Mouse (Mus musculus): ENCODE measurements around the gene Gm20671. TPM values are rescaled to one million over a fixed set of nuclear protein-coding genes. Genes with fewer than 3 reads are reported as not detected.
"Not testable (repeated sequence)": the region's sequence is repeated elsewhere in the genome, so short reads cannot be mapped to it uniquely, and the experiment has no call there.

The Gm20671 gene
- polyA plus RNA-seq, 1 experiment from 2014 or later = not detected

GRCm38 (mm10) chr5:32742149-32742548 is 84.8 kb downstream of the Gm20671 start:
- ATAC-seq (peak; percentile 8), DNase-seq (ENCODE audit: low spot score) (peak; percentile 76)
- 40% methylated on average over 9 of the region's 9 CpGs for WGBS
- TF ChIP-seq EP300 (IDR thresholded peaks at IDR 0.05) = no peak
- TF ChIP-seq CTCF (IDR thresholded peaks at IDR 0.05) = peak; percentile 67
- peak overlapping the region; percentile 57 for H3K27ac ChIP-seq (ENCODE audit: low read length)
- H3K4me2 ChIP-seq (replicated peaks; ENCODE audit: low read depth, low read length) = no peak overlapping the region
- no peak overlapping the region for H3K9ac ChIP-seq (replicated peaks; ENCODE audit: low read depth)
- no peaks in the 10 kb centered on the region for H3K27me3 ChIP-seq (replicated peaks; ENCODE audit: insufficient read depth, low read length)
- no peaks in the 10 kb centered on the region for H3K36me3 ChIP-seq (ENCODE audit: insufficient read depth, low read length)
- H3K4me3 ChIP-seq (ENCODE audit: low read depth, low read length) = no peak overlapping the region
- no peaks in the 10 kb centered on the region for H3K9me3 ChIP-seq (ENCODE audit: low read length)
- peaks cover 14% of the 10 kb centered on the region for H3K4me1 ChIP-seq (ENCODE audit: insufficient read depth, low read depth, low read length)

- H3K9me3 ChIP-seq (ENCODE audit: low read length) = not testable (repeated sequence)
Observed at GRCm38 (mm10) chr5:32741377-32741776, 85.5 kb downstream of the Gm20671 start.

GRCm38 (mm10) chr5:32740850-32741249 is 86.1 kb downstream of the Gm20671 start:
- not testable (repeated sequence) for H3K9me3 ChIP-seq (ENCODE audit: low read length); DNase-seq (ENCODE audit: low spot score); H3K27me3 ChIP-seq (replicated peaks; ENCODE audit: insufficient read depth, low read length); H3K4me2 ChIP-seq (replicated peaks; ENCODE audit: low read depth, low read length); H3K36me3 ChIP-seq (ENCODE audit: insufficient read depth, low read length); H3K27ac ChIP-seq (ENCODE audit: low read length); ATAC-seq; H3K9ac ChIP-seq (replicated peaks; ENCODE audit: low read depth); H3K4me3 ChIP-seq (ENCODE audit: low read depth, low read length)
- peaks cover 14% of the 10 kb centered on the region for H3K4me1 ChIP-seq (ENCODE audit: insufficient read depth, low read depth, low read length)
- 68% methylated on average over 7 of the region's 8 CpGs for WGBS

More at GRCm38 (mm10) chr5:32741377-32741776, 85.5 kb downstream of the Gm20671 start:
- WGBS = 69% methylated on average over 4 of the region's 4 CpGs
- H3K27me3 ChIP-seq (replicated peaks; ENCODE audit: insufficient read depth, low read length); H3K27ac ChIP-seq (ENCODE audit: low read length); H3K4me3 ChIP-seq (ENCODE audit: low read depth, low read length); H3K36me3 ChIP-seq (ENCODE audit: insufficient read depth, low read length); H3K4me2 ChIP-seq (replicated peaks; ENCODE audit: low read depth, low read length); H3K9ac ChIP-seq (replicated peaks; ENCODE audit: low read depth); ATAC-seq; DNase-seq (ENCODE audit: low spot score): not testable (repeated sequence)
- H3K4me1 ChIP-seq (ENCODE audit: insufficient read depth, low read depth, low read length) = peaks cover 14% of the 10 kb centered on the region

- 82% methylated on average over 3 of the region's 3 CpGs for WGBS
- Histone ChIP-seq H3K4me2 (replicated peaks; ENCODE audit: low read depth, low read length) (no peak overlapping the region), H3K9me3 (ENCODE audit: low read length) (no peaks in the 10 kb centered on the region), H3K27ac (ENCODE audit: low read length) (no peak overlapping the region), H3K27me3 (replicated peaks; ENCODE audit: insufficient read depth, low read length) (no peaks in the 10 kb centered on the region), H3K9ac (replicated peaks; ENCODE audit: low read depth) (no peak overlapping the region), H3K36me3 (ENCODE audit: insufficient read depth, low read length) (no peaks in the 10 kb centered on the region; the same call in 1 of the 2 replicates), H3K4me1 (ENCODE audit: insufficient read depth, low read depth, low read length) (peaks cover 12% of the 10 kb centered on the region), H3K4me3 (ENCODE audit: low read depth, low read length) (no peak overlapping the region)
- TF ChIP-seq EP300 (IDR thresholded peaks at IDR 0.05) (no peak), CTCF (IDR thresholded peaks at IDR 0.05) (no peak)
- ATAC-seq (no peak), DNase-seq (ENCODE audit: low spot score) (no peak)
Observed at GRCm38 (mm10) chr5:32740138-32740537, 86.8 kb downstream of the Gm20671 start.

GRCm38 (mm10) chr5:32736770-32737169 is 90.1 kb downstream of the Gm20671 start:
- H3K4me2 ChIP-seq (replicated peaks; ENCODE audit: low read depth, low read length); H3K9me3 ChIP-seq (ENCODE audit: low read length); H3K9ac ChIP-seq (replicated peaks; ENCODE audit: low read depth); H3K36me3 ChIP-seq (ENCODE audit: insufficient read depth, low read length); H3K27me3 ChIP-seq (replicated peaks; ENCODE audit: insufficient read depth, low read length); ATAC-seq; H3K27ac ChIP-seq (ENCODE audit: low read length); H3K4me3 ChIP-seq (ENCODE audit: low read depth, low read length); H3K4me1 ChIP-seq (ENCODE audit: insufficient read depth, low read depth, low read length); DNase-seq (ENCODE audit: low spot score): not testable (repeated sequence)
- WGBS = 96% methylated on average over 3 of the region's 3 CpGs

- no peaks in the 10 kb centered on the region for H3K27me3 ChIP-seq (replicated peaks; ENCODE audit: insufficient read depth, low read length)
- ATAC-seq = 0 out of 2 replicates have a peak, but pooled peaks have one; percentile 34
- no peak overlapping the region for H3K4me2 ChIP-seq (replicated peaks; ENCODE audit: low read depth, low read length)
- no peaks in the 10 kb centered on the region for H3K9me3 ChIP-seq (ENCODE audit: low read length)
- H3K36me3 ChIP-seq (ENCODE audit: insufficient read depth, low read length) = no peaks in the 10 kb centered on the region; the same call in 1 of the 2 replicates
- no peaks in the 10 kb centered on the region for H3K4me1 ChIP-seq (ENCODE audit: insufficient read depth, low read depth, low read length)
- DNase-seq (ENCODE audit: low spot score) = no peak
- H3K9ac ChIP-seq (replicated peaks; ENCODE audit: low read depth) = no peak overlapping the region
- no peak overlapping the region for H3K4me3 ChIP-seq (ENCODE audit: low read depth, low read length)
- H3K27ac ChIP-seq (ENCODE audit: low read length) = no peak overlapping the region
- 74% methylated on average over 6 of the region's 6 CpGs for WGBS
- TF ChIP-seq CTCF (IDR thresholded peaks at IDR 0.05) (no peak), EP300 (IDR thresholded peaks at IDR 0.05) (no peak)
Observed at GRCm38 (mm10) chr5:32735779-32736178, 91.1 kb downstream of the Gm20671 start.

- H3K4me2 ChIP-seq (replicated peaks; ENCODE audit: low read depth, low read length); H3K27me3 ChIP-seq (replicated peaks; ENCODE audit: insufficient read depth, low read length); H3K9me3 ChIP-seq (ENCODE audit: low read length); H3K27ac ChIP-seq (ENCODE audit: low read length); H3K9ac ChIP-seq (replicated peaks; ENCODE audit: low read depth); DNase-seq (ENCODE audit: low spot score); H3K4me3 ChIP-seq (ENCODE audit: low read depth, low read length); H3K4me1 ChIP-seq (ENCODE audit: insufficient read depth, low read depth, low read length); H3K36me3 ChIP-seq (ENCODE audit: insufficient read depth, low read length): not testable (repeated sequence)
- WGBS = 92% methylated on average over 6 of the region's 6 CpGs
- peak; percentile 39; the same call in 1 of the 2 replicates for ATAC-seq
Observed at GRCm38 (mm10) chr5:32733892-32734291, 93.0 kb downstream of the Gm20671 start.

Measured in lung, postnatal 0 days (tissue).